ENCODE assay signal across 8 mouse cellular contexts in genomic region chr14:102994662-102995561, GRCm38 (mm10). TPM values are rescaled to one million over a fixed set of nuclear protein-coding genes. Genes with fewer than 3 reads are reported as not detected.
DNase-seq lines count a peak whose midpoint lies in the region; ATAC-seq lines count a peak whose summit lies in the region.

No protein-coding gene starts in this region.

- H3K4me1 ChIP-seq in forebrain, embryonic 15.5 days: no peaks in the 10 kb centered on the region
- H3K4me1 ChIP-seq in hindbrain, embryonic 11.5 days (replicated peaks; ENCODE audit: control insufficient read depth, insufficient read depth, low read length): no peaks in the 10 kb centered on the region

- H3K36me3 ChIP-seq in forebrain, embryonic 15.5 days: no peaks in the 10 kb centered on the region
- no peaks in the 10 kb centered on the region for H3K36me3 ChIP-seq in hindbrain, embryonic 11.5 days (ENCODE audit: control insufficient read depth, insufficient read depth, low read length)

- ATAC-seq in forebrain, embryonic 15.5 days (replicated peaks): peak; percentile 88
- peak; percentile 79 for ATAC-seq in hindbrain, embryonic 11.5 days (ENCODE audit: low FRiP score)

- no peak overlapping the region for H3K4me2 ChIP-seq in forebrain, embryonic 15.5 days (replicated peaks)
- H3K4me2 ChIP-seq in hindbrain, embryonic 11.5 days (replicated peaks; ENCODE audit: low read depth, low read length): no peak overlapping the region

- H3K27me3 ChIP-seq in forebrain, embryonic 15.5 days: no peaks in the 10 kb centered on the region
- H3K27me3 ChIP-seq in hindbrain, embryonic 11.5 days (ENCODE audit: control insufficient read depth, insufficient read depth, low read length): no peaks in the 10 kb centered on the region

- no peak overlapping the region for H3K27ac ChIP-seq in forebrain, embryonic 15.5 days (replicated peaks)
- no peak overlapping the region for H3K27ac ChIP-seq in hindbrain, embryonic 11.5 days (ENCODE audit: low read depth, low read length)

- H3K4me3 ChIP-seq in forebrain, embryonic 15.5 days: no peak overlapping the region
- H3K4me3 ChIP-seq in hindbrain, embryonic 11.5 days (ENCODE audit: low read depth, low read length): no peak overlapping the region

- H3K9ac ChIP-seq in forebrain, embryonic 15.5 days (replicated peaks): no peak overlapping the region
- no peak overlapping the region for H3K9ac ChIP-seq in hindbrain, embryonic 11.5 days (ENCODE audit: low read depth, low read length)

- peak; percentile 48 for DNase-seq in MN1 (ENCODE audit: low spot score)
- peak; percentile 38 for DNase-seq in cerebellum, adult 11-12 months
- peak; percentile 91 for DNase-seq in hindbrain, embryonic 11.5 days (ENCODE audit: low spot score)
- peak; percentile 43 to 82 for DNase-seq in layer of hippocampus, adult 8-10 months (ENCODE audit: low spot score in 2 of 2)
- DNase-seq in lung, postnatal 10 days: peak; percentile 84
- peak; percentile 89 for DNase-seq in retina, embryonic 14.5 days (ENCODE audit: low spot score)
- peak; percentile 27 for DNase-seq in urinary bladder, adult 2 months (ENCODE audit: low spot score)

- no peaks in the 10 kb centered on the region for H3K9me3 ChIP-seq in forebrain, embryonic 15.5 days
- no peaks in the 10 kb centered on the region for H3K9me3 ChIP-seq in hindbrain, embryonic 11.5 days (ENCODE audit: control insufficient read depth, low read length)

- WGBS in forebrain, embryonic 15.5 days: 20% methylated on average over 6 of the region's 6 CpGs
- 20% methylated on average over 6 of the region's 6 CpGs for WGBS in hindbrain, embryonic 11.5 days

RNA-seq across cellular contexts. Expression of gene Kctd12, which starts 12.5 kb away (rescaled TPM):
- polyA plus RNA-seq in forebrain, embryonic 15.5 days (2015; fragmentation: Nextera tagmentation; extraction: Ambion mirVana): 10.9 and 12.7 TPM in 2 replicates
- 13.3 and 15.9 TPM in 2 replicates for polyA plus RNA-seq in hindbrain, embryonic 11.5 days (2014; fragmentation: Nextera tagmentation; extraction: Ambion mirVana)
- 100 to 1,000 TPM; 107 to 114 (median 111) TPM for total RNA-seq in layer of hippocampus, adult 8-10 months (2022)
- polyA plus RNA-seq in urinary bladder, adult 2 months (2012; rRNA removed): 19.3 and 22.3 TPM in 2 replicates

RNA-seq across cellular contexts. Expression of gene Acod1, which starts 51.9 kb away (rescaled TPM):
- not detected in 2 replicates for polyA plus RNA-seq in forebrain, embryonic 15.5 days (2015; fragmentation: Nextera tagmentation; extraction: Ambion mirVana)
- polyA plus RNA-seq in hindbrain, embryonic 11.5 days (2014; fragmentation: Nextera tagmentation; extraction: Ambion mirVana): not detected in 2 replicates
- not detected for total RNA-seq in layer of hippocampus, adult 8-10 months (2022)
- polyA plus RNA-seq in urinary bladder, adult 2 months (2012; rRNA removed): 0.08 and 0.13 TPM in 2 replicates

Comparison
In these comparisons a context has a peak if more than half of its experiments do, and no peak if none do; other contexts are left out.
1. DNase-seq: peak in every context shown above with its lines; median percentile 91 in hindbrain, embryonic 11.5 days; 89 in retina, embryonic 14.5 days; 84 in lung, postnatal 10 days; 62 in layer of hippocampus, adult 8-10 months; 48 in MN1; 38 in cerebellum, adult 11-12 months; 27 in urinary bladder, adult 2 months.